35 mouse cellular contexts compared by ENCODE assay signal in the genomic region with DNA sequence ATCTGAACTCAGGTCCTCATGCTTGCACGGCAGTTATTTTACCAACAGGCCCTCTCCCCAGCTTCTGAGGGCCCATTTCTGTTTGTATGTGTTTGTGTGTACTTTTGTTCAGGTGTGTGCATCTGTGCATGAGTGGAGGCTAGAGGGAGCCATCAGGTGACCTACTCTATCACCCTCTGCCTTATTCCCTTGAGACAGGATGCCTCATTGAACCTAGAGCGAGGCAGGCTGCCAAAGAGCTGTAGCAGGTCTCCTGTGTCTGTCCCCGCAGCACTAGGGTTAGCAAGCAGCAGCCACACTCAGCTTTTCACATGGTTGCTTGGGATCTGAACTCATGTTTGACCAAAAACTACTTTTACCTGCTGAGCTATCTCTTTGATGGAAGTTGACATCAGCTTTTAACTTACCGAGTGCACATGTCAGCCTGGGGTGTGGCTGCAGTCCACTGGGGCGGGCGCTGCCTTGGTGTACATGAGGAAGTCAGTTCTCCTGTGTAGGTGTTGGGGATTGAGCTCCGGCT. TPM values are rescaled to one million over a fixed set of nuclear protein-coding genes. Genes with fewer than 3 reads are reported as not detected.
DNase-seq lines count a peak whose midpoint lies in the region; TF ChIP-seq lines count a peak whose summit lies in the region.
"Had no signal": no experiment of that assay in that cellular context is flagged by ENCODE, and none has a peak within 500 bp of the region (broad histone marks: within the 10 kb centered on the region; RNA-seq: fewer than 3 reads in every experiment).

No protein-coding gene starts in this region.

- H3K36me3 ChIP-seq in CH12.LX (replicated peaks in 1 of 2; ENCODE audit: control insufficient read depth in 1 of 2, insufficient read depth in 1 of 2, low read length in 1 of 2) = peaks cover 0 to 6% of the 10 kb centered on the region in 2 experiments
- H3K36me3 ChIP-seq: embryonic facial prominence, embryonic 12.5 days; embryonic facial prominence, embryonic 15.5 days; hindbrain, embryonic 13.5 days had no signal

- peak; percentile 24 for DNase-seq in cerebellum, adult 9-10 months
- no peak for DNase-seq in cerebellum, postnatal 36 days
- peak; percentile 44 for DNase-seq in spleen, adult 18-20 months
- DNase-seq in spleen, adult 12 weeks (ENCODE audit: low spot score) = no peak
- no peak for DNase-seq in CH12.LX (ENCODE audit: extremely low read depth)
- DNase-seq in left cerebral cortex, postnatal 25 days (ENCODE audit: low spot score in 2 of 2) = no peak
- DNase-seq in layer of hippocampus, adult 9-10 months (ENCODE audit: low spot score) = no peak
- DNase-seq: adrenal gland, adult 8-10 months; adrenal gland, postnatal 25 days; cerebellum, adult 11-12 months; cerebellum, adult 8-10 months; cerebellum, postnatal 14 days; forebrain, postnatal 0 days; gastrocnemius, adult 2 months; gastrocnemius, postnatal 14 days had no signal

- H3K4me1 ChIP-seq in CH12.LX (ENCODE audit: control insufficient read depth in 1 of 2, insufficient read depth in 2 of 2) = peaks cover 14 to 37% of the 10 kb centered on the region in 2 experiments
- H3K4me1 ChIP-seq: hindbrain, embryonic 13.5 days had no signal

- H3K9me3 ChIP-seq in CH12.LX (replicated peaks; ENCODE audit: low read length) = no peaks in the 10 kb centered on the region
- H3K9me3 ChIP-seq: embryonic facial prominence, embryonic 12.5 days; embryonic facial prominence, embryonic 15.5 days; hindbrain, embryonic 13.5 days had no signal

- no peak for TF ChIP-seq POLR2A in CH12.LX (IDR thresholded peaks at IDR 0.05; ENCODE audit: low read depth, low read length)

- H3K27ac ChIP-seq in CH12.LX (ENCODE audit: insufficient read depth, low read depth) = no peak overlapping the region
- H3K27ac ChIP-seq: embryonic facial prominence, embryonic 12.5 days; embryonic facial prominence, embryonic 15.5 days; hindbrain, embryonic 13.5 days had no signal

- intact Hi-C loops in left cerebral cortex, postnatal 25 days (cut with DNase I) = no loop called here

- no peak for TF ChIP-seq EP300 in CH12.LX (IDR thresholded peaks at IDR 0.05; ENCODE audit: low read length)

- H3K4me2 ChIP-seq in CH12.LX (ENCODE audit: insufficient read depth, low read depth, poor library complexity, severe bottlenecking) = no peak overlapping the region
- H3K4me2 ChIP-seq: embryonic facial prominence, embryonic 12.5 days; embryonic facial prominence, embryonic 15.5 days; heart, embryonic 11.5 days; hindbrain, embryonic 13.5 days had no signal

- H3K9ac ChIP-seq in CH12.LX (ENCODE audit: insufficient read depth, low read depth) = no peak overlapping the region
- H3K9ac ChIP-seq: embryonic facial prominence, embryonic 12.5 days; embryonic facial prominence, embryonic 15.5 days; forebrain, postnatal 0 days; hindbrain, embryonic 13.5 days had no signal

- dilution Hi-C loops in CH12.LX (cut with MboI; ENCODE audit: extremely low pct_ligation_motif_present, extremely low pct_unique_long_range_greater_than_20kb, low sequenced_read_pairs) = no loop called here

- no peak for TF ChIP-seq CTCF in CH12.LX (conservative IDR thresholded peaks at IDR 0.05 in 1 of 2, IDR thresholded peaks at IDR 0.05 in 1 of 2; ENCODE audit: low read depth in 2 of 2, low read length in 2 of 2)

- no peak for TF ChIP-seq RAD21 in CH12.LX (IDR thresholded peaks at IDR 0.05; ENCODE audit: low read depth, low read length)

- no peaks in the 10 kb centered on the region for H3K27me3 ChIP-seq in CH12.LX (replicated peaks)
- H3K27me3 ChIP-seq: embryonic facial prominence, embryonic 12.5 days; embryonic facial prominence, embryonic 15.5 days; hindbrain, embryonic 13.5 days had no signal

- no peaks in the 10 kb centered on the region for H3K79me2 ChIP-seq in CH12.LX (replicated peaks; ENCODE audit: control insufficient read depth, extremely low read depth, insufficient read depth, poor library complexity, severe bottlenecking)

- no peak overlapping the region for H3K4me3 ChIP-seq in CH12.LX (replicated peaks in 1 of 3; ENCODE audit: low read depth in 2 of 3, low read length in 2 of 3, poor library complexity in 1 of 3)
- H3K4me3 ChIP-seq: embryonic facial prominence, embryonic 12.5 days; embryonic facial prominence, embryonic 15.5 days; gastrocnemius, adult 2 months; hindbrain, embryonic 13.5 days had no signal

- in situ Hi-C loops in CH12.LX (cut with MboI; ENCODE audit: low pct_ligation_motif_present, low pct_unique_long_range_greater_than_20kb, low sequenced_read_pairs) = no loop called here

TF ChIP-seq in CH12.LX, 34 proteins besides CTCF, POLR2A, EP300 and RAD21:
- TF ChIP-seq ELF1 (IDR thresholded peaks at IDR 0.05; ENCODE audit: low read depth, low read length) (no peak), KAT2A (IDR thresholded peaks at IDR 0.05; ENCODE audit: insufficient replicate concordance, low read length) (0 out of 2 replicates have a peak, but pooled peaks have one; percentile 24), TBP (conservative IDR thresholded peaks at IDR 0.05; ENCODE audit: low read depth, low read length) (no peak)

RNA-seq across cellular contexts. Expression of a gene that starts 24.9 kb away (rescaled TPM):
- total RNA-seq in CH12.LX (2012; rRNA removed) (6.8 and 7.7 TPM in 2 replicates), CH12.LX (2014; rRNA removed) (7.5 and 9.3 TPM in 2 replicates)
- 12.1 and 13.8 TPM in 2 replicates for polyA plus RNA-seq in CH12.LX (2012; ENCODE audit: insufficient read length, low read depth)
- total RNA-seq in left cerebral cortex, postnatal 25 days (2021) = under 1 TPM; 0.09 to 0.55 TPM

RNA-seq across cellular contexts. Expression of a gene that starts 47.1 kb away (rescaled TPM):
- total RNA-seq in CH12.LX (2012; rRNA removed) (not detected in 2 replicates), CH12.LX (2014; rRNA removed) (not detected in 2 replicates)
- not detected in 2 replicates for polyA plus RNA-seq in CH12.LX (2012; ENCODE audit: insufficient read length, low read depth)
- not detected for total RNA-seq in left cerebral cortex, postnatal 25 days (2021)
- total RNA-seq: adrenal gland, adult 8-10 months; adrenal gland, postnatal 25 days; common myeloid progenitor, adult 5-6 weeks; ES-E14; forebrain, postnatal 0 days; gastrocnemius, adult 2 months; gastrocnemius, postnatal 14 days; gastrocnemius, postnatal 4 days; heart, adult 8-10 months; heart, postnatal 25 days; hematopoietic stem cell, adult 5-6 weeks had no signal
- polyA plus RNA-seq: activated CD4-positive, CD25-positive, alpha-beta regulatory T cell, adult 4 months; brain, embryonic 14.5 days; C2C12; CD4-positive, CD25-positive, alpha-beta regulatory T cell, adult 4 months; embryonic facial prominence, embryonic 12.5 days; embryonic facial prominence, embryonic 15.5 days; forebrain, embryonic 11.5 days; forebrain, embryonic 14.5 days; forebrain, postnatal 0 days; frontal cortex, adult 2 months; heart, embryonic 11.5 days; heart, embryonic 14.5 days; heart, postnatal 0 days; hindbrain, embryonic 13.5 days; hindbrain, embryonic 16.5 days had no signal

RNA-seq across cellular contexts. Expression of a gene that starts 54.1 kb away (rescaled TPM):
- total RNA-seq in CH12.LX (2012; rRNA removed) (not detected in 2 replicates), CH12.LX (2014; rRNA removed) (not detected in 2 replicates)
- not detected in 2 replicates for polyA plus RNA-seq in CH12.LX (2012; ENCODE audit: insufficient read length, low read depth)
- not detected for total RNA-seq in left cerebral cortex, postnatal 25 days (2021)
- total RNA-seq: adrenal gland, adult 8-10 months; adrenal gland, postnatal 25 days; common myeloid progenitor, adult 5-6 weeks; ES-E14; forebrain, postnatal 0 days; gastrocnemius, adult 2 months; gastrocnemius, postnatal 14 days; gastrocnemius, postnatal 4 days; heart, adult 8-10 months; heart, postnatal 25 days; hematopoietic stem cell, adult 5-6 weeks had no signal
- polyA plus RNA-seq: brain, embryonic 14.5 days; C2C12; embryonic facial prominence, embryonic 12.5 days; embryonic facial prominence, embryonic 15.5 days; forebrain, embryonic 11.5 days; forebrain, embryonic 14.5 days; forebrain, postnatal 0 days; frontal cortex, adult 2 months; heart, embryonic 11.5 days; heart, embryonic 14.5 days; heart, postnatal 0 days; hindbrain, embryonic 13.5 days; hindbrain, embryonic 16.5 days had no signal

Comparison
In these comparisons a context has a peak if more than half of its experiments do, and no peak if none do; other contexts are left out.
1. DNase-seq: peak in cerebellum, adult 9-10 months (single experiment) and spleen, adult 18-20 months (2 of 2); none in cerebellum, postnatal 36 days (0 of 2), spleen, adult 12 weeks (single experiment), CH12.LX (single experiment), left cerebral cortex, postnatal 25 days (0 of 2) and layer of hippocampus, adult 9-10 months (single experiment).
2. RNA of a gene that starts 24.9 kb away (total RNA-seq): 6.8 to 9.3 TPM in CH12.LX; 0.09 to 0.55 TPM in left cerebral cortex, postnatal 25 days; every median in the first group is over 4 times any median in the second.